Mouse (Mus musculus): ENCODE results near the gene Ctns.
A peak's percentile ranks its signal among the peaks of the same experiment; 100 is the strongest.

The Ctns gene

DNA sequence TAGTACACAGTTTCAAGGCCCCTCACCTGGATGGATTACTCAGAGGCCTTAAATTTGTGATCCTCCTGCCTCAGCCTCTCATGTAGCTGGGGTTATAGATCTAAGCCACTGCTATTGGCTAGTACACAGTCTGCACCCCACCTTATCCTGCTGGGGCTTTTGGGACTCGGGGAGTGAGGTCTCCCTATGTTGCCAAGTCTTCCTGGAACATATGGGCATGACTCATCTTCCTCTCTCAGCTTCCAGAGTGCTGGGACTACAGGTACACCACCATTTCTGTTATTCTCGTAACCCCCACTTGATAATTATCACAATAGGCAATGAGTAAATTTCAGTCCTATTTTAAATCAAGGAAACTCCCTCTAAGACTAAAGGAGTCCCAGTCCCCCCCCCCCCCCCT lies 4.4 kb downstream of the Ctns start:
- DNase-seq (ENCODE audit: extremely low read depth, low read depth), result no peak

DNA sequence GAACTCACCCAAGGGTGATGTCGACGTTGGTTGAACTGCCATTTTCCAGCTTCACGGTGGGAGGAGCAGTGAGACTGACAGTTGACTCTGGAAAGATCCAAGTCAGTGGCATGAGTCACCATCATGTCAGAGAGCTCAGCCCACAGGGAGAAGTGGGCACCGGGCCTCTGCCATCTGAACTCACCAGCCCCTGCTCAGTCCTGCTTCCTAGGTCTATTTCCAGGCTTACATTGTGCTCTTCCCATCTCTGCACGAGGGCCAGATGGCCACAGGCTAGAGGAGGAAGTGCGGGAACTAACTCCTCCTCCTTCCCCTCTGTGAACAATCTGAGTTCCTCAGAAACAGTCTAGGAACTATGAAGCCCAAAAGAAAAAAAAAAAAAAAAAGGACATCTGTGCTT lies 5.8 kb downstream of the Ctns start:
- DNase-seq (ENCODE audit: extremely low read depth, low read depth), result no peak

DNA sequence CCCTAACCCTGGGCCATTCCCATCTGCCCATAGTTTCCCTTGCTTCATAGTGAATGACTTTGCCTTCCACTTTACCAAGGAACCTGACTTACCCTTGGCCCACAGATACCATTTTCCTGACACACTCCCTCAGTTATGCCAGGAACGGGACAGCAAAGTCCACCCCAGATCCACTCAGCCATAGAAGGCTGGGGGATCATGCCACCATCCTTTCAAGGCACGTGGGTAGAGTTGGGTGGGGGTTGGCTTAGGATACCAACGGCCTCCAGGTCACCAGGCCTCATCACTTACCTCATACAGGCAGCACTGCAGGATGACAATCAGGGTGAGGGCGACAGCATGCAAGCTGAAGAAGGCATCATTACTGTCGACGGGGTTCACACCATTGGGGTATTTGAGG lies 11.6 kb downstream of the Ctns start:
- DNase-seq (ENCODE audit: extremely low read depth, low read depth), result no peak

DNA sequence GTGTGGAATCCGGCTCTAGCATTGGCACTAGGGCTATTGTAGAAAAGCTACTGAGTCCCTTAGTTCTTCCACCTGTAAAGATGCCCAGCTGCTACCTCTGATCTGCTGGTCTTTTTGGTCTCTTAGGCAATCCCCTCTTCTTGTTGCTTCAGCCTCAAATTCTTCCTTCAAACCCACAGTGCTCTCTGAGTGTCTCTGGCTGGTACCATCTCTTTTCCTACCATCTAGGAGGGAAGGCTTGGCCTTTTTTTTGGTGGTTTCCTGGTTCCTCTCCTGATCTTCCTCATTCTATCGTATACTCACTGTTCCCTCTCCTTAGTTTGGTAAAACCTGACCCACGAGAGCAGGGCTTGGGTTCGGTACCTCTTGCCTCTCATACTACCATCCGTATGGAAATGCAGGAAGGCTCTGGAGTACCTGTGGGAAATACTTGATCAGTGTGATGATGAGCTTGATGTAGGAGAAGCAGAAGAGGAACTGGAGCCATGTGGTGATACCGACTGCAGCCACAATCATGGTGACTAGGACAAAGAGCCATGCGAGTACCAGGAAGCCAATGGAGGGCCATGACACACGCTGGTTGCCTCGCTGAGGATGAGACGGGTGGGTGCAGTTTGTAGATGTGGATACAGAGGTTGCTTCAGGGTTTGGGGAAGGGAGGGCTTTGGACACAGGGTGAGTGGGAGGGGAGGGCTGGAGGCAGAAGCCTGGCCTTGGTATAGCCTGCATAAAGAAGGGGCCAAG lies 12.8 kb downstream of the Ctns start:
- no peak for DNase-seq (ENCODE audit: extremely low read depth, low read depth)

DNA sequence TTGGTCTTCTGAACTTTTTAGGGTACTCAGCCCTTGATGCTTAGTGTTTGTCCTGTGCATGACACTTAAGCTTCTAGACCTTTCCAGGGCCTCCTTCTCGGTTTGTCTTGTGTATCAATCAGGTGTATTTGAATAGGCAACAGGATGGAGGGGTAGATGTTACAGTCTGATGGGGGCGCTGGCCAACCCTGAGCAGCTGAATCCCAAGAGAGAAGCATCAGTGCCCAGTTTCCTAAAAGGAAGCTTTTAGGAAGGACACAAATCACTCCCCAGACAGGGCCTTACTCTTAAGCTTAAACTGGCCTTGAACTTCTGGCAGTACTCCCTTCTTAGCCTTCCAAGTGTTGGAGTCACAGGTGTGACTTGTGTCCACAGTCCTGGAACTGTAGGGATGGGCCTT lies 20.9 kb downstream of the Ctns start:
- no peak for DNase-seq (ENCODE audit: extremely low read depth, low read depth)

DNA sequence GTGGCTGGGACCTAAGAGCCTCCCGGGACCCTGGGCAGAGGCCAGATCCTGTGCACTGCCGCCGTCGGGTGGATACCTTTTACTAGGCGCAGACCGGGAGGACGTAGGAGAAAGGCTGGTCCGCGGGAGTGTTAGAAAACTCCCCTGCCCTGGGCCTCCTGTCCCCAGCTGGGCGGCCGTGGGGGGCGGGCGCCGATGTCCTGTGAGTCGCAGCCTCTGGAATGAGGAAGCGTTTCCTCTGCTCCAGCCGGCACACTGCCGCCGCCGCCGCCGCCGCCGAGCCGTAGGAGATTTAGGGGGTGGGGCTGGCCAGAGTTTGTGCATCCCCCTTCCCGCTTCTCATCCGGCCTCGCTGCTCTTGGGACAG lies 21.4 kb downstream of the Ctns start:
- no peak for DNase-seq (ENCODE audit: extremely low read depth, low read depth)

DNA sequence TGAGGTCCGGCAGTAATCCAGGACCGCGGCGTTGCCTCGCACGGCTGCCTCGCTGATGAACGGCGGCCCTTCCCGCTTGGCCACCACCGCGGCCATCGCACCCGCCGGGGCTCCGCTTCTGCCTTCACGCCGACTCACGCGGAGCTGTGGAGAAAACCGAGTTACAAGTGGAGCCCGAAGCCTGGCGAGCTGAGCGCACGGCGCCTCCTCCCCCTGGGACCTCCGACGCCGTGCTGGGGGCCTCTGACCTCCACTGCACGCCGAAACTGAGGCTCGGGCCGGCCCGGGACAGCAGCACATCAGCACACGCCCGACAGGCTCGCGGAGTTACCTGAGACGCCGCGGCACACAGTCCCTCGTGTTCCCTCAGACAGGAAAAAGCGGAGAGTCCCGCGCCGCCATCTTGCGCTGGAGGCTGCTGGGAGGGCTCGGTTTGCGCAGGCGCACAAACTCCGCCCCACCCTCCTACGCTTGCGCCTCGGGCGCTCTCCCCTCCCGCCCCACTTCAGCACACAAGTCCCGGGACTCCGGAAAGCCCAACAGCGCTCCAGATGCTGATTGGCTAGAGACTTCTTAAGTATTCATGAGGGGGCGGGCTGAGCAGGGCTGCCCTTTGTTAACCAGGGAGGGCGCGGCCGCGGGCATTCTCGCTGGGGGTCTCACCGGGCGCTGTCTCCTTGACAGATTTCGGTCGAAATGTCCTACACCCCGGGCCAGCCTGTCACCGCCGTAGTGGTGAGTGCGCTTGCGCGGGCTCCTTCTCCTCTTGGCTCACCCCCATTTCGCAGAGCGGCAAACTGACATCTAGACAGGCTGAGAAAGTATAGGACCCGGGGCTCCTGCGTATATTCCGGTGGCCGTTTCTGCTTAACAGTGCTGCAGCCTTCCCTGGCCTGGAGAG lies 22.0 kb downstream of the Ctns start, which contains the start of the genes Emc6 and Tax1bp3:
TSS of gene Emc6 (minus strand) at position 430 of the 901 bp plus-strand sequence.
TSS of gene Tax1bp3 (plus strand) at position 476 of the 901 bp plus-strand sequence.
- DNase-seq (ENCODE audit: extremely low read depth, low read depth), result peak; percentile 94

DNA sequence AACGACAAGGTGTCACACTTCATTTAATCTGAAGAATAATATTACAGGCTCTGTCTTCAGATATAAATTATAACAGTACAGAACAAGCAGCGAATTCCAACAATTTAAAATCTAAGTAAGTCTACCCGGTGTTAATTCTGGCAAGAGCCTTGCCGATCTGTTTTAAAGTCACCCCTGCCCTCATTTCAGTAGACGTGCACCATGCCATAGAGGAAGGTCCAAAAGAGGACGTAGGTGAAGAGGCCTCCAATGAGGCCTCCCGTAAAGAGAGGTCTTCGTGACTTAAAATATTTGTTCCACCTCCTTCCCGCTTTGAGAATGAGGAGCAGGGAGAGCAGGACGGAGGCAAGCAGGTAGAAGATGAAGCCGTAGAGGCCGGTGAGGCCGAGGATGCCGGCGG lies 22.7 kb downstream of the Ctns start:
- DNase-seq (ENCODE audit: extremely low read depth, low read depth), result peak; percentile 32

DNA sequence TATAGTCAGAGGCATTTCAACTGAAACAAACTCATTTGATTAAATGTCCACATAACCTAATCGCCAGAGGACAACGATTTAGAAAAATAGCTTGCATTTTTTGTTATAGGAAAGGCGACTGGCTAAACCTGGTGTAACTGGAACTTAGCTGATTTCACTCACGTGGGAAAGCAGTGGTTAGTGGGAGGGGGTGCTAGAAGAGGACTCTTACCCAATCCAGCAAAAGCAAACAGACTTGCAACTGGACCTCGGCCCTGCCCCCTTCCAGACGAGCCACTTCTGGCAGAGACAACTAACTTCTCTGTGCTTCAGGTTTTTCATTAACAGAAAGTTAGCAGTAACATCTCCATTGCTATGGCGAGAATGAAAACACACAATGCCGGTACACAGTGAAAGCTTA lies 23.2 kb downstream of the Ctns start:
- no peak for DNase-seq (ENCODE audit: extremely low read depth, low read depth)

DNA sequence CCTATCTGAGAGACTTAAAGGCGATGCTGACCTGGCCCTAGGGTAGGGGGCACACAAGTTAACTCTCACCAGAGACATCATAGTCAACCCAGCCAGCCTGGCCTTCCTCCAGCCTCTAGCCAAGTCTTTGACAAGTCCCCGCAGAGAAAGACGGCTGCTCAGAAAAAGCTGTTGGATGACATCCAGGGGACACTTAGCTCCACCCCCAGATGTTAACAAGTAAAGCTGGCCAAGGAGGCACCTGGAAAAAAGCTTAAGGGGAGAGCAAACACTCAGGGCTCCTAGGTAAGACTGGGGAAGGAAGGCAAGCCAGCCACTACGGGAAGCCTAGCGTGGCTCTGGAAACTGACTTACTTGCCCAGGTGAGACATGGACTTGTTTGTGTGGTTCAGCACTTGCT lies 26.7 kb downstream of the Ctns start:
- DNase-seq (ENCODE audit: extremely low read depth, low read depth), result no peak

DNA sequence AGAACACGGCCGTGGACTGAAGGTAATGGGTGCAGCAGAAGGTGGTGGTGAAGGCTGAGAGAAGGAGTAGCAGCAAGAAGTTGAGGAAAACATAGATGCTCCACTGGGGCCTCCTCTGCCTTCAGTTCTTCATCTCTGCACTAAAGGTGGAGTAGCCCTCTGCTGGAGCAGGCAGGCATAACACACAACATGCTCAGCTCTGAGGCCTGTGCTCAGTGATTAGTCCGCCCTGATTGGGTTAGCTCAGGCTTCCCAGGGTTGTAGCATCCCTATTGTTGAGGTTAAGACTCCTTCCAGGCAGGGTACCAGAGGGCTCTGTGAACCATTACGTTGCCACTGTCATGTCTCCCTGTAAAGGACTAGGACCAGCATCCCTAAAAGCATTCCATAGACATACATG lies 29.6 kb downstream of the Ctns start:
- peak; percentile 43 for DNase-seq (ENCODE audit: extremely low read depth, low read depth)

DNA sequence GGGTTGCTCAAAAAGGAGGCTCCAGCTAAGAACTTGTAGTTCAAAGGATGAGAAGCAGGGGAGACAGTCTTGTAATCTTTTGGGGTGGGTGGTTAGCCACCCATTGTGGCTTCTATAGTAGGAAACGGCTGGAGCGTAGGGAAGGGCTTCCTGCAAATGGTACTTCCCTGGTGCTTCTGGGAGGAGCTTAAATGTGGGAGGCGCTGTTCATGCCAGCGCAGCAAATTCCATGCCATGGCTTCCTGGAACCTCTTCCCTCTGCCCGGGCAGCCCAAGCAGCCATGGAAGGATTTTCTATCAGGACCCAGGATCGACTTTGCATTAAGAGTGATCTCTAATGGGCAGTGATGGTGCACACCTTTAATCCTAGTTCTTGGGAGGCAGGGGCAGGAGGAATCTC lies 30.3 kb downstream of the Ctns start:
- no peak for DNase-seq (ENCODE audit: extremely low read depth, low read depth)

DNA sequence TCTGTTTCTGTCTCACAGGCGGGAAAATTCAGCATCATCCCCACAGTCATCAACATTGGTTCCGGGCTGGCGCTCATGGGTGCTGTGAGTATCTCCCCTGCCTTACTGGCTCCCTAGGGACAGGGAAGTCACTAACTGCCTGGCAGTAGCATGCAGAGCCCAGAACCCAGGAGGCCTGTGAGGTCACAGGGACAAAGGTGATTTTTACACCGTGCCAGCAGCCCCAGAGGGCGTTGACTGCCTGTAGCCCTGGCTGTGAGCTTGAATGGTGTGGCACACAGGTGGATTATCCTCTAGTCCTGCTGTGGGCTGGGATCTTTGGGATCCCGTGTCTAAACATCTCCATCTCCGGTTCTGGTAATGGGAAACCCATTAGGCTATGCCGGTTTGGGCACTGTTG lies 30.8 kb downstream of the Ctns start:
- no peak for DNase-seq (ENCODE audit: extremely low read depth, low read depth)

DNA sequence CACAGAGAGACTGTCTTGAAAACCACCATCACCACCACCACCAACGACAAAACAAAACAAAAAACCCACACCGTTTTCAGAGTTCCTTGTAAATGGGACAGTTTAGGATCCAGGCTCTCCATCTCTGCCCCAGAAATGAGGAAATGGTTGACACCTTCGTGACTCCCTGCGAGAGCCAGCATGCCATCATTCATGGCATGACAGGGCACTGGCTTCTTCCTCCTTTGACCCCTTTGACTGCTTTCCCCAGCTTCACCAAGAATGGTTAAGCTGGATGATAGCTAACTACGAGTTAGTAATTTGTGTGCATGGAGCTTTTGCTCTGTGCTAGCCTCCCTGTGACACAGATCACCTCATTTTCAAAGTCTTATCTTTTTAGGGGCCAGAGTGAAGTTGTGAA lies 36.6 kb downstream of the Ctns start:
- DNase-seq (ENCODE audit: extremely low read depth, low read depth), result no peak

DNA sequence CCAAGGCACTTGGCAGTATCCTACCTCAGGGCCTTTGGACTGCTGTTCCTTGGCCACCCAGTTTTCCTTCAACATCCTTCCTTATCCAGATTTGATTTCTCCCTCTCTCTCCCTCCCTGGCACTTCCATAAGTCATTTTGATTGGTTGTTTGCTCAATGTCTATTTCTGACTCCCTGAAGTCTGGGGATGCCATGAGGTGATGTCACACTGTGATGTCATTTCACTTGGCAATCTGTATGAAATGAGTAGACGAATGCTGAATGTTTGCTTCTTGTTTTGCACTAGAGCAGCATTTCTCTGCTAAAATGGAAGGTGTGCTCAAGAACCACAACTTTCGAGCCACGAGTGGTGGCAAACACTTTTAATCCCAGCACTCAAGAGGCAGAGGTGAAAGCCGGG lies 37.2 kb downstream of the Ctns start:
- no peak for DNase-seq (ENCODE audit: extremely low read depth, low read depth)

DNA sequence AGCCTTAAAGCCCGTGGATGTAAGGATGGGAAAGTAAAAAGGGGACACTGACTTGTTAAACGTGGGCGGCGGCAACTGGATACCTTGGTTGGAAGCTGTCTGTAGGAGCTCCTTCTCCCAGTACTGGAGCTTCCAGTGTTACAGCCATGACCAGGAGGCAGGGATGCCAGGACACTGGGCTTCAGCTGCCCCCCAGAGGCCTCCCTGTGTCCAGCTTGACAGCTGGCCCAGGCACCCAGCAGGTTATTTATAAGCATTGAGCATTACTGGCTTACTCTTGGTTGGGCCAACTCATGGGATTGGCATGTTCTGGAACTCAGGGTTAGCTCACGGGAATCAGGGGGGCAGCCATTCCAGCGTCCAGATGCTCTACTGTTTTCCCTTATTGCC lies 38.0 kb downstream of the Ctns start:
- DNase-seq (ENCODE audit: extremely low read depth, low read depth), result no peak

DNA sequence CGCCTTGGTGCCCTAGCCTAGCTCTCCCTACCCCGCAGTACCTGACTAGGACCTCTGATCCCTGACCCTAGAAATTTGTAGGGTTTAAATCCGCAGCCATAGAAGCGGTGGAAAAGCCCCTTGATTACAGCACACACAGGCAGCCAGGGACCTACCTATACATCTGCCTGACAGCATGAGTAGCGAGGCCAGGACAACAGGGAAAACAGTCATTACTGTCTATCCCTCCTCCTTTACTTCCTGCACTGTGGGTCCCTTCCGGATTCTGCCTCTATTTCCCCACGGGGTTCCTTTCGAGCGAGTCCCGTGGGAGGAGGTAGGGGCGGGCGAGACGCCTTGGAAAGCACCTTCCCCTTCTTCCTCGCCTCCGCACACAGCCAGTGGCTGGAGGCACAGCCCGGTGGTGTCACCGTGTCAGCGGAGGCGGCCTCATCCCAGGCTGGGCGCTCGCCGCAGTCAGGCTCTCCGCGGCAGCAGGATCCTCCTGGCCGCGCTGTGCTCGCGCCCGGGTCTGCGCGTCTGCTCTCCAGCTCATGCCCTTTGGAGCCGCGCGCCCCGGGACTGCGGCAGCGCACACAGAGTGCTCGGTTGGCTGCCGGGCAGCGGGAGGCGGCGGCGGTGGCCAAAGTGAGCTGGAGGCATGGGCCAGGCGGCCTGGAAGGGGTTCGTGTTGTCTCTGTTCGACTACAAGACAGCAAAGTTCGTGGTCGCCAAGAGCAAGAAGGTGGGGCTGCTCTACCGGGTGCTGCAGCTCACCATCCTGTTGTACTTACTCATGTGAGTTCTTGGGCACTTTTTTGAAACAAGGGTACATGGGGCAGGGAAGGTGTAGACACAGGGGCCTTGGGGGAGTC lies 38.7 kb downstream of the Ctns start, which contains the start of gene P2rx5:
TSS of gene P2rx5 (plus strand) at position 465 of the 854 bp plus-strand sequence.
- DNase-seq (ENCODE audit: extremely low read depth, low read depth), result no peak

DNA sequence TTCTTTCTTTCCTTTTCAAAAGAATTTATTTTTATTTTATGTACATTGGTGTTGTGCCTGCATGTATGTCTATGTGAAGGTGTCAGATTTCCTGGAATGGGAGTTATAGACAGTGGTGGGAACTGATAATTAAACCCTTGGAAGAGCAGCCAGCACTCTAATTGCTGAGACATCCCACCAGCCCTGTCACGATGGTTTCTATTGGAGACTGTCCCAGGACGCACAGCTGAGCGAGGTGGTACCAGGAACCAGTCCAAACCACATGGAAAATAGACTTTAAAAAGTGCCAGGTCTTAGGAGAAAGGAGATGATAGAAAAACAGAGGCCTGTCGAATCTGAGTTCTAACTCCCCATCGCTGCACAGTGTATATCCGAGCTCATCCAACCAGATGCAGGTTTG lies 43.8 kb downstream of the Ctns start:
- no peak for DNase-seq (ENCODE audit: extremely low read depth, low read depth)

DNA sequence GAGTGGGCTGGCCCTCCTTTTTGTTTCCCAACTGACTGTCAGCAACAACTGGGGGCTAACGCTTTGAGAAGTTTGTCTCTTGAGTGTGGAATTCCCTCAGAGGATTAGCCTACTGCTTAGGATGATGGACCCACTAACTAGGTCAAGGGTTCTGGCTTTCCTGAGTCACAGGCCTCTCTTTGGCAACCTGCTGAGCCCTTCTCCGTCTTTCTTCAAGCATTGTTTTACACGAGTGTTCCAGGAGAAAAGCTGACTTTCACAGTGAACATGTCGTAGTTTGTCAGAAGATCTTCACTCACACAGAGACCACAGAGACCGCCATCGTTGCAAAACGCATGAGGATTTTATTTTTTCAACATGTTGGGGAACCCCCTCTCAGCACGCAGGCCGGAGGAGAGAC lies 50.6 kb downstream of the Ctns start:
- DNase-seq (ENCODE audit: extremely low read depth, low read depth), result no peak

DNA sequence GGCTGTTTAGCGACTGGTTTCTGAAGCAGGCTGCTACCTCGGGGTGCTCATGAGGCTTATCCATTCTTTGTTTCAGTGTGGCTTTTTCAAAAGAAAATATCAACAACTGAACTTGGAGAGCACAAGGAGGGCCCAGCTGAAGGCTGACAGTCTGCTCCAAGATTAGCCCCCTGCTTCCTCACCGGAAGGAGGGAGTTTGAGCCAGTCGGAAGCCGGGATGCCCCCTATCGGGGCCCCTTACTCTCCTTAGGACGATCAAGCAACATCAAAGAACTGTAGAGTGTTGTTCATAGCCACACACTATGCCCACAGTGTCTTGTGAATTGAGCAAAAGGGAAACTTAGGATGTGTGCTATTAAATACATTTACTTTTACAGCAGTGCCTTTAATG lies 51.9 kb downstream of the Ctns start:
- DNase-seq (ENCODE audit: extremely low read depth, low read depth), result no peak

DNA sequence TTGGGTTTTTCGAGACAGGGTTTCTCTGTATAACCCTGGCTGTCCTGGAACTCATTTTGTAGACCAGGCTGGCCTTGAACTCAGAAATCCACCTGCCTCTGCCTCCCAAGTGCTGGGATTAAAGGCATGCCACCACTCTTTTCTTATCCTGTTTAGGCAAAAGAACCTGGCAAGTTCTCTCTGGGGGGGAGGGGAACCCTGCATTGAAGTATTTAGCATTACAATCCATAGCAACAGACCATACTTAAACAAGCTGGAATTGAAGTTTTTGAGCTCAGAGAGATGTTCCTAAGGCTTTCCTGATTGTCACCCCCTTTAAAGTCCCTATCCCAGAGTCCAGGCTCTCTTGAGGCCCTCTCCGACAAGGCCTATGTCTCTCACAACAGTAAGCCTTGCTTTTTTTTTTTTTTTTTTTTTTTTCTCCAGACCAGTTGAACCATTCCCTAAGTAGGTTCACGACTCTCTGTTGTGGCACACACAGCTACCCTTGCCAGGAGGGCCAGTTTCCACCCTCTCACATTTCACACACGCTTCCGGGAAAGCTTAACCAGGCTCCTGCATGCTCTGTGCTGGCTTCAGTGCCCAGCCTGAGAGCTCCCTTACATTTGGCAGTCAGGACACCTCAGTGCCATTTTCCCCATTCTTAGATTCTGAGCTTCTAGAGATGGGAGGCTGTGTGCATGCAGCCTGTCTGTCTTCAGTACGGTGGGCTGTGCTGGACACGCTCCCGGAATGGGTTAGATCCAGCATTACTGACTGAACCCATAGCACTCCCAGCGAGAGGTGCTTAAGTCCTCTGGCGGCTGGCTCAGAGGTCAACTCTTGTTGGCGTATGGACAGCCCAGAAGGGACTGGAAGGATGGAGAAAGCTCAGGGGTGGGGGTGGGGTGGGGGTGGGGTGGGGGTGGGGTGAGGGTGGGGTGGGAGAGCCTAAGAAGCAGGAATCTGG lies 52.5 kb downstream of the Ctns start:
- no peak for DNase-seq (ENCODE audit: extremely low read depth, low read depth)
